Mouse (Mus musculus) retina, adult 2 months (tissue): ENCODE data around the gene Rsf1.

ENCODE experiments used
- DNase-seq: peaks from one replicate; pipeline ENCODE4 v3.0.0-alpha.2; 2012; ENCODE audit warnings: low read depth, low spot score

Rsf1 gene

DNA sequence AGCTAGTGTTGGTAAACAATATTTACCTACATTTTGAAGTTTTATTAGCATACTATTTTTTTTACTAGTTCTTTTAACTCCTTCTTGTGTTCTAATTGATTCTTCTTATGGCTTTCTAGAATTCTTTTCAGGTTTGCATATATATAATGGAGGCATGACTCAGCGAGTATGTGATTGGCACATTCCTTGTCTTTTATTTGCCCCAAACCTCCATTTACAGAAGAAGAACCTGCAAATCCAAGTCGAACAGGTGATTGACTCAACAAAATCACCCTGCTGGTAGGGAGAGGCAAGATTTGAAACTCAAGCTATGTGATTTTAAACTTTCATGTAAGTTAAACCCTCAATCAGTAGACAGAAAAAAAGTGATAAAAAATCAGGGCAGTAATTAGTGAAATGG, 51.6 kb downstream of the Rsf1 start:
- DNase-seq: no peak

DNA sequence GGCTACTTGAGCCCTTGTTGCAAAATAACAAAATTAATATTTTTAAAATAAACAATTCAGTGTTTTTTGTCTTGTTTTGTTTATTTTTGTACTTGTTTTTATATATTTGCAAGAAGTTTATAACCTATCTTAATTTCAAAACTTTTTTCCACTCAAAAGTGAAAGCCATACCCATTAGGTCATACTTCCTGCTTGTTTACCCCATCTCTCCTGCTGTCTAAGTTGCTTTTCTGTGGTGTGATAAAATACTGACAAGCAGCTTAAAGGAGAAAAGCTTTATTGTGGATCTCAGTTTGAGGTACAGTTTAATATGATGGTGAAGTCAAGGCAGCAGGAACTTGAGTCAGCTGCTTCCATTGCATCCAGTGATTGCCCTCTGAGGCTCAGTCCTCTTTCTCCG, 53.2 kb downstream of the Rsf1 start:
- DNase-seq: no peak

DNA sequence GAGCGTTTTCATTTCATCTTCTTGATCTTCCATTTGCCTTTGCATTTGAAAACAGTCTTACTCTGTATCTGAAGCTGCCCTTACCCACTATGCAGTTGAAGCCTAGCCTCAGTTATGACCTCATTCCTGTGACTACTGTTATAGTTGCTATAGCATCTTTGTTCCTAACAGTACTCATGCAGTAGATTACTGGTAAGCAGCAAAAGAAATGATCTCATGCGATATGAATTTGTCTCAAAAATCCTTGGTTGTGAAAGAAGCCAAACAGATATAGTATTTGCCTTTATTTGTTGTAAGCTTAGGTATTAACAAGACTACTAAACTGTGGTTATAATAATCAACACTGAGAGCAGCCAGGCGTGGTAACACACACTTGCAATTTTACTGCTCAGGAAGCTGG, 65.4 kb downstream of the Rsf1 start:
- DNase-seq: no peak

DNA sequence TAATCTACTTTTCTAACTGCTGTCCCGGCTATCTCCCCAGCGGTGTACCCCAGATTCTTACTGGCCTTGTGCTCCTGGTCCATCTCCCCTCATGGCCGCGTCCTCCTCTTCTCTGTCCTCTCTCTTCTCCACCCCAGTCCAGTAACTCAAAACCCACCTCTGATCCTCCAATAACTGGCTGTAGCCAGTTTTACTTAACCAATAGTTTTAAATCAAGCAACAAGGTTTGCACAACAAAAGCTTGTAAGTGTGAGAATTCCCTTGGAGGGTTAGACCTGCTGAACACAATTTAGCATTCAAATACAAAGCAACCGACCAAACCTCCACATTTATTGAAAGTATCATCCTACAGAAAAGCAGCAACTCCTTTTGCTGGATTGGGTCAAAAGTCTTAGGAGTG, 68.0 kb downstream of the Rsf1 start:
- DNase-seq: no peak

DNA sequence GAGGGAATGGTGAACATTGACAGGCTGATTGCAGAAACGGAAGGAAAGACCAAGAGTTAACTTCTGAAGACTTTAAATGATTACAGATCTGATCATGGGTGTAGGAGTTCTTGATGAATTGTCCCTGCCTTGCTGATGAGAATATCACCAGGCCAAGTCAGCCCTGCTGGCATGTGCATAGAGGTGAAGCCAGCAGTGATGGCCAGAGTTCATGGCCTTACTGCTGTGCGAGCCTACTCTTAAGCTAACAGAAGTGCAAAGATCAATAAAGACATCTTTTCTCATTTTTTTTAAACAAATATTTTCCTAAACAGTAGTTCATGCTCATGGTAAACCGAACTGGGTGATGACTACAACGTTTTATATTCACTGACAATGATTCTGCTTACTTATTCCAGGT, 71.0 kb downstream of the Rsf1 start:
- no peak for DNase-seq

DNA sequence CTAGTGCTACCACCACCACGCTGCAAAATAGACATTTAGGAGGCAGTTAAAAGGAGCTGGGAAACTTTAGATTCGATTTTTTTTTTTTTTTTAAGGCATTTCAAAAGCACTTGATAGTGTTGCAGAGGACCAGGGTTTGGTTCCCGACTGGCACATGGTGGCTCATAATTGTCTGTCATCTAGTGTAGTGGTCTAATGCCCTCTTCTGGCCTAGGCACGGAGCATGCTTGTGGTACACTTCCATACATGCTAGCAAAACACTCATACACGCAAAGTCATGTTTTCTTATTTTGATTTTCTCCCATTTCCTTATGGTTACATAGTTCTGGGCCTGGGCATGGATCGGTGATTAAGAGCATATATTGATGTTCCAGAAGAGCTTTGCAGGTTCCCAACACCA, 76.5 kb downstream of the Rsf1 start:
- no peak for DNase-seq

DNA sequence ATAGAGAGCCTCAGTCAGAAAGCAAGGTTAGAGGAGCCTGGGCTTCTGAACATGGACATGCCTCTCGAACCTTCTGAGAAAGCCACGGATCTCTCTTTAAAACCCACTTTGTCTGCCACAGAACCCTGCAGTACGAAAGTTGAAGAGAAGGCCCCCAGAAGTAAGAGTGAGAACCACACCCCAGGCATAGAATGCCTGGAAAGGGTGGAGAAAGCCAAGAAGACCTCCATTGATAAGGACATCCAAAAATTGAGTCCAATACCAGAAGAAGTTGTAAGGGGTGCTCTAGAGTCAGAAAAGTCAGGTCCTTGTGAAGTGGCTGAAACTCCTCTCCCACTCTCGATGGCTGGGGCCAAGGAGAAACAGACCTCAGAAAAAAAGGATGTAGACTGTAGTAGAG, 81.9 kb downstream of the Rsf1 start:
- DNase-seq: no peak

DNA sequence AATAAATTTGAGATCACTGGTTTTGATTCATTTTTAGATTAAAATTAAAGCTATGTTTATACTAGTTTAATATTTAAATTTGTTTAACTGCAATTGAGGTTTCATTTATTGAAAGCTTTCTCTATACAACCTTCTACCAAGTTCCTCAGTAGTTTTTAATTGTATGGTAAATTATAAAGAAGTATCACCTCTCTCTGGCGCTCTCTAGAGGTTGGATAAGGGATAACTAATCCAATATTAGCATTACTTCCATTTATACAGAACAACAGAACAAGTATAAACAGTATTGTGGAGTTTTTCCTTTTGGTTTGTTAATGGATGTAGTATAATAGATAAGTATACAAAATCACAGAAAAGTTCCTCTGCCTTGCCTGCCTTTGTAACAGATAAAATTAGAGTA, 99.5 kb downstream of the Rsf1 start:
- peak; percentile 6 for DNase-seq

DNA sequence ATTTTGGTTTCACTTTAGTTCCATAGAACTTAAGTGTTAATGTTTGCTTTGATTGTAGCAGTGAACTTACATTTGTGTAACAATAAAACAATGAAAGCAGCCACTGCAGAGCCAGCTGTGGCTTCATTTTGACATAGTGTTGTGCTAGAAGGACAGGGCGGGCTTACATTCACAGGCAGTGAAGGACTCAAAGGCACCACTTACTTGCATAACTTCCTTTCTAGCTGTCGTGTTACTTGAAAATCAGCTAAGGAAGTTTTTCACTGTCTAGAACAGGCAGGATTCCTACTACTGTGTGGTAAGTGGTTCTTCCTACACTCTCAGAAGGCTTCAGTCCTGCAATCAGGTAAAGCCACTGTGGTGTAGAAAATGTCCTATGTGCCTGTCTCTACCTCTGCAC, 108.1 kb downstream of the Rsf1 start:
- no peak for DNase-seq

DNA sequence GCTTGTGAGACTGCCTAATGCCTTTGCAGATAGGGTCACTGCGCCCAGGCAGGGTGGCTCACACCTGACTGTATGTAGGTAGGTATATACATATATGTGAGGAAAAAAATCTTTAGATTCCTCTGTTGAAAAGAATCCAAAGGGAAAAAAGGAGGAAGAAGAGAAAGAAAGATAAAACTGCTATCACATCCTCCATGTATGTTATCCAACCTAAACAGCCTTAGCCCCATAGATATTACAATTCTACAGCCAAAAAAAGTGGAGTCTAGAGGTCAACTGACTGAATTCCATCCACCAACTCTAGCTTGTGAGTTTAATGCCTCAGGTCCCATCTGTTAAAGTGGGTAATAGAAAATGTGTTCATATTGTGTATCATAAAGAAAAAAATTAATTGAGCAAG, 115.8 kb downstream of the Rsf1 start:
- no peak for DNase-seq

DNA sequence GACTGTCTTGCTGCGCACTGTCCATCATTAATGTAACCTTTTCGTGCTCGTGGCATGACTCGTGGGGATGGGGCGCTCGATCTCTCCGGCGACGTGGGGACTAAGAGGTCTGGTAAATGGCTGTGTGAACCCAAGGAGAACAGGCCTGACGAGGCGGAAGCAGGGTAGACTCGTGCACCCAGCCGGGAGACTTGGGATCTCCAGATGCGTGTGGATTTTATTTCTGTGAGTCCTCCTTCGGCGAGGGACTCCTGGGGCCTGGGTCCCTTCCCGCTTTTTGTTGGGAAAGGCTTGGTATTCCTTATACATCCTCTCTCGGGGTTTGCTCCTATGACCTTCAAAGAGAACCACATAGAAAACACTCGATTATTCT, 116.4 kb downstream of the Rsf1 start:
- DNase-seq: no peak

DNA sequence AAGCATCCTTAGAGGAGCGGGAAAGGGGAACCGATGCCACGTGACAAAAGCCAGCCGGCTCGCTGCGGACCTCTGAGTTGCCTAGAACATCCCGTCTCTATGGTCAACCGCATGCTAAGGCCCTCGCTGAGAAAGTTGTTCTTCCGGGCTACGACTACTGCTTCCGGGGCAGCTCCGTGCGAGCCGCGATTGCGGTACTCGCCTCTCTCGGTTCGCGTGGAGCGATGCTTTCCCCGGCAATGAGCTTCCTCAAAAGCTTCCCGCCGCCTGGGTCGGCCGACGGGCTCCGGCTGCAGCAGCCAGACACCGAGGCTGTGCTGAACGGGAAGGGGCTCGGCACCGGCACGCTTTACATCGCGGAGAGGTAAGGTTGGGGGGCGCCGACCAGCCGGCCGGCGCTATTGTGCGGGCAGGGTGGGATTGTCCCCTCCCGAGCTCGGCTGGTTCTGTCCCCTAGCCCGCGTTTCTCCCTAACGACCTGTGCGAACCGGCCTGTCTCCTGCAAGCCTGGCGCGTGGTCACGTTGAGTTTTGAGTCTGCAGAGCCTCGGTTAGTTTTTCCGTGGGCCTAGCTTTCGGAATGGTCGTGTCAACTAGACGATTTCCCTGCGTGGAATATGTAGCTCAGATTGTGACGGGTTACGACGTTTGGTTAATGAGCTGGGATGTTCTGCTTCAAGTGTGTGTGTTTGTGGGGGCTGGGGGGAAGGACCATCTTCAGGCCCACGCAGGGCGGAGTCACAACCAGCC, 117.0 kb downstream of the Rsf1 start, which contains the start of gene Clns1a:
TSS of gene Clns1a (plus strand) at position 129 of the 749 bp plus-strand sequence.
- peak; percentile 87 for DNase-seq

DNA sequence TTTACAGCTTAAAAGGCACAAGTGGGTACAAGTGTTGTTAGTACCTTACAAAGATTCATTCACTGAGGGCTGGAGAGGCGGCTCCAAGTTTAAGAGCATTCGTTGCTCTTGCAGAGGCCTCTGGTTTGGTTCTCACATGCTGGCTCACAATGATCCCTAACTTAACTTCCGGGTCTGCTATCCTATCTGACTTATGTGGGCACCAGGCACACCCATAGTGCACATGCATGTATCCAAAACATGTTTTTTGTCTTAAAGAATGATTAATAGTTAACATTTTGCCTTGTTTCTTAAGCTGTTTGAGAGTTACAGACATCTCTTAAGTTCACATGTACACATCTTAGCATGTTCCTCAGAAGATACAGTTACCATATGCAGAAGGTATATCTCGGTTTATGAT, 120.5 kb downstream of the Rsf1 start:
- no peak for DNase-seq

DNA sequence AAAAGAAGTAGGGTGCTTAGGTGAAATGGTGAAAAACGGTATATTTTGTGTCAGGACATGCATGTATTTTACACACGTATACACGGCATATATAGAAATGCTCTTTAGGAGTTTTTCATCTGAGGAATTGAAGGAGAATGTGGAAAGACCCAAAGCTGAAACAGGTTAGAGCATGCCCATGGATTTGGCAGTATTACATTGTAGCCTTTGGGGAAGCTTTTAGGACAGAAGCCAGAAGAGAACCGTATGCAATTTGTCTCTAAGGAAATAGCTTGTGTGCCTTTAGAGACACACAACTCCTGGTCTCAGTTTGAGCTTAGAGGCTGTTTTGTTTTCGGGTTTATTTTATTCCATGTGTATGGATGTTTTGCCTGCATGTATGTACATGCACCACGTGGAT, 121.4 kb downstream of the Rsf1 start:
- no peak for DNase-seq

DNA sequence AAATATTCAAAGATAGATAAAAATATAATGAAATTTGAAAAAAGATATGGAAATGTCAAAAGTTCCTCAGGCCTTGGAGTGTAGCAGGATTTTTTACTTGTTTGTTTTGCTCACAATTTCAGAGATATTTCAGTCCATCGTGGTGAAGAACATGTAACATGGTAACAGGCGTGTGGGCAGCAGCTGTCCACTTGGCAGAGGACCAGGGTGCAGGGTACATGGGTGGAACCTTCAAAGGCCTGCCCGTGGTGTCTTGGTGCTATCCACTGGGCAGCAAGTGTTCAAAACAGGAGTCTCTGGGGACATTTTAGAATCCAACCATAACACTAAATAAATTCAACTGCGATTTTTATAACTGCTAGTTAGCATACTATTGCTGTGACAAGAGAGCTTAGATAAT, 127.4 kb downstream of the Rsf1 start:
- DNase-seq: no peak

DNA sequence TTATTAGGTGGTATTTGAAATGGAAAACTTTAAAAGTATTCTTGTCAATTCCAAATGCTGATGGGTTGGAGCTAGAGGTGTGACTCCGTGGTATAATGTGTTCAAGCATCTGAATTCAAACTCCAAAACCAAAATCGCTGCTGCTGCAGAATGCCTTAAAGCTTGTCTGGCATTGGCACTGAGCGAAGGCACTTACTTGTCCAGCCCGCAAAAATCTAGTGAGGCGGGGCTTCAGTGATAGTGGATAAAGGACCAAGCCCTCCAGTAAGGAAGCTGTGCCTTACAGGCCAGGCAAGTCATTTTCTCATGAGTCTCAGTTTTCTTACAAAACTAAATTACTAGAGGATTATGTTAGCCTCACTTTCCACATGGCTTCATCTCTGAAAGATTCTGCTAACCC, 128.1 kb downstream of the Rsf1 start:
- no peak for DNase-seq

DNA sequence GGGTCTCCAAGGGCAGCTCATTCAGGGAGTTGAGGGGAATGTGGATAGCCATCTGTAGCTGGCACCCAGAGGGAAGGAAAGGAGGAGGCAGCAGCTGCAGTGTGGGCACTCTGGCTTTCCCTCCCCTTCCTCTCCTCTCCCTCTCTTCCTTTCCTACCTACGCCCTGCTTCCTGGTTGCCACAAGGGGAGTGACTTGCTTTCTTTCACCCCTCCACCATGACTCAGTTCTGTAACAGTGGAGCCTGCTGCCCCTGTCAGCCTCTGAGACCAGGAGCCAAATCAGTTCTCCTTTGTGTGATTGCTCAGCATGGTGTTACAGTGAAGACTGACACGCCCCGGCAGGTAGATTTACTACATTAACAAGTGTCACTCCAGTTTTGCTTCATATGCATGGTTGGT, 129.5 kb downstream of the Rsf1 start:
- DNase-seq: no peak

DNA sequence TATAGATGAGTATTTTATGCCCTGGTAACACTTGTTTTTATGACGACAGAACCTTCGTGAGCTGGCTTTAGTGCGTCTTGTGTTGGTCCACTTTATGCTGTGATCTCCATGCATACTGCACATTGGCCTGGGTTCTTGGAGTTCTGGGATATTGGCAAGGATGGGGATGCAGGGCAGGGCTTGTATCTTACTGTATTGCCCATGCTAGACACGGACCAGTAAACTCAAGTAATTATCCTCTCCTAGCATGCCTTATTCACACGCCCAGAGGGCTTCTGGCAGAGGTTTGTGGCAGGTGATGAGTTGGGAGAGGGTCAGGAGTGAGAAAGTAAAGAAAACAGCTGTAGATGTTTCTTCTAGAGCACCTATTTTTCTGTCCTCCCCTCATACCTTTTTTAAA, 135.0 kb downstream of the Rsf1 start:
- no peak for DNase-seq

DNA sequence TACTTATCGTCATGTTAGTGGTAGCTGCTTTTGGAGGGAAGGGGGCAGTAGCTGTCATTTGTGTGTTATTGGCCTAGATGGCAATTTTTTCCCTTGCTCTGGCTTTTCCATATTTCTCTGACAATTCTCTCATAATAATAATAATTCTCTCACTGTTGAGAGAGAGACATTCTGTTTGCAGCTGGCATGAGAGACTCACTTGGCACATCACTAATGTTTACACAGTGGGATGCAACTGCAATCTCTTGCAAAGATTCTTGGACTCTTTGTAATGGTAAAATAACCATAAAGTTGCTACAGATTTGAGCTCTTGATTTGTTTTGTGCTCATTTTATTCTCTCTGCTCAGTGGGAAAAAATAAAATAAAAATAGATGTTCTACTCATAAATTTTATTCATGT, 137.6 kb downstream of the Rsf1 start:
- DNase-seq: no peak

DNA sequence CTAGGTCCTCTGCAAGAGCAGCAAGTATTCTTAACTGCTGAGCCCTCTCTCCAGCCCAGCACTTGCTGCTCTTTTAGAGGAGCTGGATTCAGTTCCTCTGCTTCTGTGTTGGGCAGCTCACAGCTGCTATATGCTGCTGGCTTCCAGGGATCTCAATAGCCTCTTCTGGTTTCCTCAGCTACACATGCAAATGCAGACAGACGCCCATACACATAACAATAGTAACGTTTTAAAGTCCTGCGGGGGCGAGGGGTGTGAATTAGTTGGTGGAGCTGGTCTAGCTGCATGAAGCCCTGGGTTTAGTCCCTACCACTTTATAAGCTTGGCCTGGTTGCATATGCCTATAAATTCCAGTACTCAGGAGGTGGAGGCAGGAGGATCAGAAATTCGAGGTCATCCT, 139.4 kb downstream of the Rsf1 start:
- DNase-seq: no peak

DNA sequence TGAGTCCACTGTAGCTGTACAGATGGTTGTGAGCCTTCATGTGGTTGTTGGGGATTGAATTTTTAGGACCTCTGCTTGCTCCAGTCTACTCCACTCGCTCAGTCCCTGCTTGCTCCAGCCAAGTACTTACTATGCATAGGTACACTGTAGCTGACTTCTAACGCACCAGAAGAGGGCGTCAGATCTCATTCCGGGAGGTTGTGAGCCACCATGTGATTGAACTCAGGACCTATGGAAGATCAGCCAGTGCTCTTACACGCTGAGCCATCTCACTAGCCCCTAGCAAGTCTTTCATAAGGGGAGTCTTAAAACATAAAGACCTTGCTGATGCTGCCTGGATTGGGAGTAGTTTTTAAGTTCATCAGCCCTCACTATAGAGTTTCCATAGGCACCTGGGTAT, 140.4 kb downstream of the Rsf1 start:
- DNase-seq: no peak

DNA sequence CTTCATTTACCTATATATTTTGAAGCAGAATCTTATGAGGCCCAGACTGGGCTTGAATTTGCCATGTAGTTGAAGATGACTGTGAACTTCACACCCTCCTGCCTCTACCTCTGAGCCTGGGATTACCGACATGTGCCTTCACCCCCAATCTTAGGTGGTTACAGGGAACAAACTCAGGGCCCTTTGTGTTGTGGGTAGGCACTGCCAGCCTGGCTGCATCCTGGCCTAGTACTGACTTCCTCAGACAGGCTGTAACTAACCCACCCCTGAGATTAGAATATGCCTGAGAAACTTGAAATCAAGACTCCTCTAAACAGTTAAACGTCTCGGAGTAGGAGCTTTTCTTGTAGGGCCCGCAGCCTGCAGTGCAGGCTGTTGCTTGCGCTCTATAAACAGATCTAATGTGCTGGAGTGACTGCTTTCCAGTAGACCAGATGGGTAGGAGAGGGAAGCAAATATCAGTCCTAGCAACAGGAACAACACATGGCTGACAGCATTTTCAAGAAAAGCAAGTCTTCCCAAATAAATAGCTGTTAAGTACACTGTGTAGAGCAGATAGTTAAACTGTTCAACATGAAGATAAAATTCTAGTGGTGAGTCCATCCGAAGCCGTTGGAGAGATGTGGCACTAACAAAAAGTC, 142.7 kb downstream of the Rsf1 start:
- DNase-seq: no peak

DNA sequence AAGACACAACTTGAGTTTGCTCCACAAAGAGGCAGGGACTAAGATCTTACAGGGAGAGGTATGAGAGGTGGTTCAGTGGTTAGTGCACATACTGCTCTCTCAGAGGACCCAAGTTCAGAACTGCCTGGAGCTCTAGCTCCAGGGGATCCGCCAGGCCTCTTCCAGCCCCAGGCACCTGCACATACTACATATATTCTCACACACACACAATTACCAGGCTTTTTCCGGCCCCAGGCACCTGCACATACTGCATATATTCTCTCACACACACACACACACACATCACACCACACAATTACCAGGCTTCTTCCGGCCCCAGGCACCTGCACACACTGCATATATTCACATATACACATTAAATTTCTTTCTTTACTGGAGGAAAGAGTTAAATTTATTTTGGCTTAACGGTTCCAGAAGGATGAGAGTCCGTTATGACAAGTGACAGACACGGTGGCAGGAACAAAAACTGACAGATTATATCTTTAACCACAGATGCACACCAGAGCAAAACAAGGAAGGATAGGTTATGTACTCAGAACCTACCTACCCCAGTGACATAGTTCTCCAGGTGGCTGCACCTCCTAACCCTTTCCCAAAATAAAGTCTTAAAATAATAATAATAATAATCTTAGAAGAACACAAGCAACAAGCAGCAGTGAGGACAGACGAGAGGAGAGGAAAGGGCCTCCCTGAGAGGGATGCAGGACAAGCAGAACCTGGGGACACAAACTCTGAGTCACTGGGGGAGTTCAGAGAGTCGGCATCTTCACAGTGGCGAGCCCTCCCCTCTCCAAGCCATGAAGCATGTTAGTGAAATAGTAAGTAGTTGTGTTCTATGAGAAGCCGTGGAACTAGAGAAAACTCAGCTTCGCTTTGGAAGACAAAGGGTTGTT, 144.2 kb downstream of the Rsf1 start:
- no peak for DNase-seq
